Mouse (Mus musculus): ENCODE measurements around the gene Spon2.

Spon2 gene

DNA sequence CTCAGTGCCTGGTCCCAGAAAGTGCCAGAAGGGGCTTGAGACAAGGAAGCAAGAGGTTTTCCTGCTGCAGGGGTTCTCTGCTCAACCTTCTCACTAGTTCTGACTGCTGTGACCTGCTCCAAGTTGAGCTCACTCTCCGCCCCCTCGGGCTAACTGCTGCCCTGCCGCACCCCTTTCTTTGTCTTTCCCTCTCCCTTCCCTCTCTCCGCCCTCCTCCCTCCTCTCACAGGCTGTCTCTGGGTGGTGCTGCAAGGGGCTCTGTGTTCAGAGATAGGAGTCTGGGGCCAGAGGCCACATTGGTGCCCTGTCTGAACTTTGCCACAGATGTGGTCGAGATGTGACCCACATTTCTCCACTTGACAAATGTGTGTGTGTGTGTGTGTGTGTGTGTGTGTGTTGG, at the start of gene Spon2:
Gene Spon2 (minus strand): TSS at position 375 of the 400 bp plus-strand sequence.
- DNase-seq (ENCODE audit: low read depth, low spot score), result no peak

DNA sequence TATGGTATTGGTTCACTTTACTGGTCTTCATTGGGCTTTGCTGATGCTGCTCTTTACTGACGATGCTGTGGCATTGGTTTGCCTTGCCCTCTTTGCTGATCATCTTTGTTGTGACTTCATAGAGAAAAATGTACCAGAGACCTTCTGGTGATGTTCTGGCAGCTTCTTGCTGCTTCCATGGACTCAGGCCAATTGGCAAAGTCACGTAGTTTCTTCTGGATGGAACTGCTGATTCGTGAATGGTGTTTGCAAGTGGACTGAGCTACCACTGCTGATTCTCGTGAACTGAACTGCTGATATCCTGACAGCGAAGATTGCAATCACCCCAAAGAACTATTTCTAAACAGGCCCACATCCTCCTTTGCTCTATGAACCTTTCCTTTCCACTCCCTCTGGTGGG, 36.2 kb upstream of the Spon2 start:
- DNase-seq (ENCODE audit: low read depth, low spot score), result no peak

DNA sequence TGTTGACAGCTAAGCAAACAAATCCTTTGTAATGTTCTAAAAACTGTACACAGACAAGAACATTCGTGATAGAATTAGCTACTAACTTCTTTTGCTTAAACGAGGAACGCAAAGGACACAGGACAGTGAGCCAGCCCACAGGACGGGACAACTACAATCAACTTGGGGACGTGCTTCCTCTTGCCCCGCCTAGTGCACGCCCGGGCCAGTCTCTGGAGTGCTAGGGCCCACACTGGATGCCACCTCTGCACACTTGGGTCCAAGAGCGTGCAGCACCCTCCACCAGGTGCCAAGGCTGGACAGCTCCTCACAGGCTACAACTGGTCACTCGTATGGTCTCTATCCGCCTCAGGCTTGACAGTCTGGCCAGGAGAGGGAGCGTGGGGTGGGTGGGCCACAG, 29.9 kb upstream of the Spon2 start:
- DNase-seq (ENCODE audit: low read depth, low spot score), result no peak

DNA sequence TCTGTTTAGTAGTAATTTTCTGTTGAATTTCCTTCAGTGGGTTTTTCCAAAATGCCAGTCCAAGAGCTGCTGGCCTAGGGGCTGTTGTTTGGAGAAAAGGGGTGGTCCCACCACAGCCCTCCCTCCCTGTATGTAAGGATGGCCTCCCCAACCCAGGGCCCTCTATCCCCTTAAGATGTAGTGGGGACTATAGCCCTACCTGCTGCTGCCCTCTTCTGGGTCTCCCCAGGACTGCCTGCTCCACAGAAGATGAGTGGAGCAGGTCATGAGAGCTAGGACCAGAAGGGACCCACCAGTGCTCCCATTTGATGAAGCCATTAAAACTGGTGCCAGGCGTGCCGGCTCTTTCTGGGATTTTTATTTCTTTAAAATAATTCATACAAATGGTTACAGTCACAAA, 29.1 kb upstream of the Spon2 start:
- no peak for DNase-seq (ENCODE audit: low read depth, low spot score)

DNA sequence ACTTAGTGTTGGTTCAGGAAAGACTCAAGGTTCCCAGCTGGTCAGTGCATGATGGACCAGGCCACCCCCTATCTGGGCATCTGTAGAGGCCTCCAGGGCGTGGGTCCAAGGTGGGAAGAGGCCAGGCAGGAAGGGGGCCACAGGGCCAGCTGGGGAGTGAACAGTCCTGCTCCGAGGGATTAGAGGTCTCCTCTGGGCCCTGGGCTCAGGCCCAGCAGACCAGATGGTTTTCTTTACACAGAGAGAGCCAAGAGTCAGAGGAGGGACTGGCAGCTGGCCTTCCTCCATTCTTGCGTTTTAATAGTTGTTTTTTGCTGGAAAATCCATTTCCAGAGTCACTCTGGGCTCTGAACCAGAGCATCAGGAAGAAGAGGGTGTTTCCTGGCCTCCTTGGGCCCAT, 27.4 kb upstream of the Spon2 start:
- DNase-seq (ENCODE audit: low read depth, low spot score), result peak; percentile 3

DNA sequence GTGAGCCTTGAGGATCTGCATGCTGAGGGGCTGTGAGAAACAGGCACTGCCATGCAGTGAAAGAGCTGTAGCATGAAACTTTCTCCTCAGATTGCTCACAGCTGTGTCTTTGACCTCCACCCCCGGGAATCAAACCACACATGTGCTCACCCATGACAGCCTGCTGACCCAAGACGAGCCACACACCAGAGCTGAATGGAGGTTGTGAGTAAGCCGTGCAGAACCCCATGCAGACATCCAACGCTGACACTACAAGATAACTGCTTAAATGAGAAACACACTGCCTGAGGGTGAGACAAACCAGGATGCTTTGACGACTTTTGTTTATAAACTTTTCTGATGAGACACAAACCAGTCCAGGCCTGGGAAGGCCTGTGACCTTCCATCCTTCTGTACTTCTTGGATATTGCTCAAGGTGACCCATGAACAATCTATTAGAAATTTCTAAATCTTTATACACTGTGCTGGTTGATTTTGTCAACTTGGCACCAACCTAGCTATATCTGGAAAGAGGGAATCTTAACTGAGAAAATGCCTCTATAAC, 26.2 kb upstream of the Spon2 start:
- no peak for DNase-seq (ENCODE audit: low read depth, low spot score)

DNA sequence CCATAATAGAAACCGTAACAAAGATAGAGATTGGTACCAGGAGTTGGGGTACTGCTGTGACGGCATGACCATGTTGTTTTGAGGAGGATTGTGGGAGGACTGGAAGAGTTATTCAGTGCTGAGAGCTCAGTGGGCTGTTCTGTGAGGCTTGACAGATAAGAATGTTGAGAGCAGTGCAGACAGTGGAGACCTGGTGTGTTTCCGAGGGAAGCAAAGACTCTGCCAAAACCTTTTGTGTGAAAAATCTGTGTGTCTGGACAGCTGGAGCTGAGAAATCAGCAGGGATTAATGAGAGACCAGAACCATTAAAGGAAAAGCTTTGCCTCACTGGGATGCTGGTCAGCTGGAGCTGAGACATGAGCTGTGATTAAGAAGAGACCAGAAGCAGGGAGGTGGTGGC, 21.7 kb upstream of the Spon2 start:
- no peak for DNase-seq (ENCODE audit: low read depth, low spot score)

DNA sequence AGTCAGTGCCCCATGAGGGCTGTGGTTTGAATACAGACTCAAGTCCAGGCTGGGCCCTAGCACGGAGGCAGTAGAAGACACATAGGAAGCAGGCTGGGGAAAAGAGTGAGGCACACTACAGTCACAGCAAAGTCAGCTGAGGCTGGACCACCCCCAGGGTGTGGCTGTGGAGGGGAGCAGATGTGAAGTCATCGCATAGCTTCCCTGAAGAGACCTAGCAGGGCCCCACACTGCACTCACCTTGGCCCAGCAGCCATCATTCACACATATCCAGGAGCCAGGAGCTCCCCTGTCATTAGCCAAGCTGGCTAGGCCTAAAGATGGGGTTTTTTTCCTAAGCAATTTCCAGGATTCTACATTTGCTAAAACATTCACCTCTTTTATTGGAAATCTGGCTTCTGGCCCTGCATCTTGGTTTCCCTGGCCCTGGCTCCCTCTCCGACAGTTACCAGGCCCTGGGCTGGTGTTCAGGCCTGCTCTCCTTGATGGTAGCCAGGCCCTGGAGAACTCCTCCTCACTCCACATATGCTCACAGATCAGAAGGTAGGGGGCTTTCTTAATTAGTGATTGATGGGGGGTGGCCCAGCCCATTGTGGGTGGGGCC, 21.0 kb upstream of the Spon2 start:
- no peak for DNase-seq (ENCODE audit: low read depth, low spot score)

DNA sequence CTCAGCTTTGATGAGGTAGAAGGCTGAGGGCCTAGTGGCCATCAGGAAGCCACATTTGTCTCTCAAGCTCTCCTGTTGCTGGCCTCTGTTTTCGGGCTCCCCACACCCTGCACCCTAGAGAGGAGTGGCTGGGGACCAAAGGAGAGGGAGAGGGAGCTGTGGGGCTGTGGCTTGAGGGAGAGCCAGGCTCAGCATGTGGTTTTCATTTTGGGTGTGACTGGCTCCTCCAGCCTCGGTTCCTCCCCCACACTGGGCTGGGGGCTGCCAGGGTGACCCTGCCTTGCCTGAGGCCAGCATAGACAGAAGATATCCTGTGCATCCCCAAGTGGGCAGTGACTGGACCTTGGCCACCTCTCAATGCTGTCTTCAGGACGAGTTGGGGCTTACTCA, 20.0 kb upstream of the Spon2 start:
- no peak for DNase-seq (ENCODE audit: low read depth, low spot score)

DNA sequence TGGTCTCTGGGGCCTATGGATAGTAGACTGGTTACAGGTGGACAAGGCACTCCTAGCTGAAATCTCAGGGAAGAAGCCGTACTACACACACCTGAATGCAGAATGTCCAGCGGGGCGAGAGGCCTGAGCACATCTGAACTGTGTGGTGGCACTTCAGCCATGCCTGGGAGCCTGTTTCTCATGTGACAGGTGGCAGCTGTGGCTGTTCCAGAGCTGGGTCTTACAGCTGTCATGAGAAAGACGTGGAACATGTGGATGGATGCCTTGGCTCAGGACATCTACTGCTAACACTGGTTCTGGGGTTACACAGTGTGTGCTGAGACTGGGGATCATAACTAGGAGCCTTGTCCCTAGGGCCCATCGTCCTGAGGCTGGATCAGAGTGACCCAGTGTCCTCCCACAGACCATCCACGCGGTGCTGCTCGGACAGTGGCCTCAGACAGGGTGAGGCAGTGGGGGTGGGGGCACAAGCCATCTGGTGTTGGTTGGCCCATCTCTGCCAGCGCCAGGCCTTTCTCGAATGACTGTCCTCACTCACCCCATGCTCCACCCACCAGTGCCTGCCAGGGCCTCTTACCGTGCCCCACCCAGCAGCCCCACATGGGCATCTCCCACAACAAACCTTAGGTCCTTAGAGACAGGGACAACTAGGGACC, 19.5 kb upstream of the Spon2 start:
- no peak for DNase-seq (ENCODE audit: low read depth, low spot score)

DNA sequence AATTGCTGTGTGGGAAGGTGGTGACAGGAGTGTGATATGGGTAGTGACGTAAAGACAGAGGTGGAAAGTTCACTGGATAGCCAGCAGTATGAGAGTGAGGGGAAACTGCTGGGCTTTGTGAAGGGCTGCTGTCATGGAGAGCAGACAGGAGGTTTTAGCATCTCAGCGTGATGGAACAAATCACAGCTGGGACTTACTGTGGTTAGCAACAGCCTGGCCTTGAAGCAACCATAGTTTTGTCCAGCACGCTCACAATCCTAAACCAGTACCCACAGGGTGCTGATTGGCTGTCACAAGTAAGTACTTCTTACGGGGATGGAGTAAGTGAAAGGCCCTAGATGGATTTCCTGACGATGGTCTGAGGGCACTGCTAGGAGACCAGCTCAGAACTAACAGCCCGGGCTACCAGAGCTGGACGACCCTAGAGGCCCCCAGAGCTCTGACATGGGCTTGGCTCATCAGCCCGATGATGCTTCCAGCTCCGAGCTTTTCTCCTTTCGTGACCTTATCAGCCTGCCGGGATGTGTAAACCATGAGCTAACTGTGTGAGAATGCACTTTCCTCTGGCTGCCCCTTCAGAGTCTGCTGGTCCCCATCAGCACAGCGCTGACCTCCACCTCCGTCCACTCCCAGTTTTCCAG, 16.3 kb upstream of the Spon2 start:
- DNase-seq (ENCODE audit: low read depth, low spot score), result no peak

DNA sequence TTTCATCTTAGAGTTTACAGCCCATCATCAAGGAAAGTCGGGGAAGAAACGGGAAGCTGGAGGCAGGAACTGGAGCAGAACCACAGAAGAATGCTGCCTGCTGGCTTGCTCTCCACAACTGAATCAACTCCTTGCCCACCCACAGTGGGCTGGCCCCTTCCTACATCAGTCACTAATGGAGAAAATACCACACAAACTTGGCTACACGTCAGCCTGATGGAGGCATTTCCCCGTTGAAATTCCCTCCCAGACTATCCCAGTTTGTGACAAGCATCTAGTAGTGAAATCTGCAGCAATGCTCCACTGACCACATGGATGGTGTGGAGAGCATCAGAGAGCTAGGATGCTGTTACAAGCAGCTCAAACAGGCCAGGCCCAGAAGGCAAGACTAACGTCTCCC, 14.5 kb upstream of the Spon2 start:
- no peak for DNase-seq (ENCODE audit: low read depth, low spot score)

DNA sequence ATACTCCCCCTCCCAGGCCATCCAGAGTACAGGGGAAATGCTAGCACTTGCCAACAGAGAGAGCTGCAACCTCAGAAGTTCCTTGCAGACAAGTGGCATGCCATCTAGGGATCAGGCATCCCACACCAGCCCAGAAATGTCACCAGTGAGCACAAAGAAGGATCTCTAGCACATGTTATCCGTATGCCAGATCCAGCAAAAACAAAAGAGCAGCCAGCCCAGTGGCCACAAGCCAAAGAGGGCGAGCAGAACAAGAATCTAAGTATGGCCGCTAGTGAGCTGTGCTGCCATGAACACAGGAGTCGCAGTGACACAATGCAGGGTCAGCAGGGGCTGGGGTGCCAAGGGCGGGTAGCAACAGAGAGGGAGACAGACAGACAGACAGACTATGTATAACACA, 12.0 kb upstream of the Spon2 start:
- DNase-seq (ENCODE audit: low read depth, low spot score), result no peak

DNA sequence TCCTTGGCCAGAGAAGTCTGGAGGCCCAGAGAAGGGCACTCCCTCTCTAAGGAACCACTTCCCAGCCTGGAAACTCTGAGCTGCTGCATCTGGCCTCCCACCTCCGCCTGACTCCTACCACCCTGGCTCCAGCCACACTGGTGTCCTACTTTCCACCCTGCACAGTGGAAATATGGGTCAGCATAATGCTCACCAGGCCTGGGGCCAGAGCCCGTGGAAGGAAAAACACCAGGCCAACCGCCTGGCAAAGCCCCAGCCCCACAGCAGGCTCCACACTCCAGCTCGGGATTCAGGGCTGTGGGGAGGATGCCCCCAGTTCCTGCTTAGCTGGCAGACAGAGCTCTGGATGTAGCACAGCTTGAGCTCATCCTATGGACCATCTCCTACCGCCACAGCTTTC, 10.2 kb upstream of the Spon2 start:
- DNase-seq (ENCODE audit: low read depth, low spot score), result no peak

DNA sequence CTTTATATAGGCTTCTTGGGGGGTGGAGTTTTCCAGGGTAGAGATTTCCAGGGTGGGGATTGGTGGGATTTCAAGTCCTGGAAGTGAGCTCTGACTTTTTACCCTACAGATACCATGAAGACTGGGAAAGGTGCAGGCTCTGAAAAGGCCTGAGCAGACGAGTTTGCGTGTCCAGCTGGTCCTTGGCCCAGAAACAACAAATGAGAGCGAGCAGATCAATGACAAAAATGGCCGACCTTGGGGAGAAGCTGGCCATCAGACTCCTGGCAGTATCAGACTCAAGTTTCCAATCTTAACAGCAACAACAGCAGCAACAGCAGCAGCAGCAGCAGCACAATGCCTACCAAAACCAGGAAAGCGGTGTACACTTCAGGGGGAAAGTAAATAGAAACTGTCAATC, 7.4 kb upstream of the Spon2 start:
- DNase-seq (ENCODE audit: low read depth, low spot score), result no peak

DNA sequence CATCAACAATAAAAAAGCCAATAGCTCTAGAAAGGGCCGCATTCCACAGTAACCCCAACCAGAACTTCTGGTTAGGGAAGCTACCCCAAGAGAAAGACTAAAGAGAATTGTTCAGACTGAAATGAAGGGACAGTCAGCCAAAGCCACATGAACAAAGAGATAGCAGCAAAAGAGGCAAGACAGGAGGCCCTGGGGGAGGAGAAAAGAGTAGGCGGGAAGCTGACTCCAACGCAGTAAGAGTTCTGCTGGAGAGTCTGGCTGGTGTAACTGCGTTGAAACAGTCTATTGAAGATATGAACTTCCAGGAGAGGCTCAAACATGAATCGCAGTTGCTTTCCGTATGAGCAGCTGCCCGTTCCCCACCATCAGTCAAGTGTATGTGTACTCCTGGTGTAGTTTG, 6.2 kb upstream of the Spon2 start:
- DNase-seq (ENCODE audit: low read depth, low spot score), result no peak

DNA sequence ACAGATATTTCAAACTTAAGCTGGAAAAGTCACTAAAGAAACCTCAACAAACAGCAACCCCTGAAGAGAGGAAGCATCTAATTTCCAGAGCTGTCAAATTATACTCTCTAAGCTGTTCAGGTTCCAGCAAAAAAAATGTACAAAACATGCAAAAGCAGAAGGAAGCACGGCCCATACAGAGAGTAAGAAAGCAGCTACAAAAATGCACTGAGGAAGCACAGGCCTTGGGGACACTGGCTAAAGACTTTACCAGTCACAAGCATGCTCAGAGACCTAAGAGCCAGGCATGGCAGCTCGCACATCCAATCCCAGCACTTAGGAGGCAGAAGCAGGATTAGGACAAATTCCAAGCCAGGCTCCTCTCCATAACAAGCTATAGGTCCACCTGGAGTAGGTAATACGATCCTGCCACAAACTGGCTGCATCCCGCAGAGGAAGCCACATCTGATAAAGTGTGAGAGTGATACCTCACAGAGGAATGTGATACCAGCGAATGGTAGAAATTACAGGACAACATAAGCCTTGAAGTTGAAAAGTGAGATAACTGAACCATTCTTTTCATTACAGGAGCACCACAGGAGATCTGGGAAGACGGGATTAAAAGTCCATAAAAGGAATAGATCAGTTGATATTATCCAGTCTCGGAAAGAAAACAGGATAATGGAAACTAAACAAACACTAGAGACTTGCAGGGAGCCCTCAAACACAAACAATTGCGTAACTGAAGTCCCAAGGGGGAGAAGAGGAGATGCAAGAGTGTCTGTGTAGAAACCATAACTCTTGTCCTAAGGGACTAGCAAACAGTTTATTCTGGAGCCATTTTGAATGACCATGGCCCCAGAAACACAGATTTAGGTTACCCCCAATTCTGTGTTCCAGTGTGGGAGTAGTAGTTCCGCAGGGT, 4.8 kb upstream of the Spon2 start:
- DNase-seq (ENCODE audit: low read depth, low spot score), result no peak

DNA sequence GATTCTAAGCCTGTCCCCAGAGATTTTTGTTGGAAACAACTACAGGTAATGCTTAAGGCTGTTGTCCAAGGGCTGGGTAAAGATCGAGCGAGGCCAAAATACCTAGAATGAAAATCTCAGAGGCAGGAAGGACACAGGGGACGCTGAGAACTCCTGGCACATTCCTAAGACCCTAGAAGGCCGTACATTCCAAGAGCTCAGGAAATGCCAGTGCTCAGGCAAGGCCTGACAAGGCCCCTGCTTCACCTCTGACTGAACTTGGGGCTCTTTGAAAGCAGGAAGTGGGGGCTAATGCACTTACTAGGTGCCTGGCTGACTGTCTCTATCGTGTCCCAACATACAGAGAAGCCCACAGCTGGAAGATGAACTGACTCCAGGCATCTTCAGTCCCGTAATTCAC, 4.1 kb upstream of the Spon2 start:
- no peak for DNase-seq (ENCODE audit: low read depth, low spot score)

DNA sequence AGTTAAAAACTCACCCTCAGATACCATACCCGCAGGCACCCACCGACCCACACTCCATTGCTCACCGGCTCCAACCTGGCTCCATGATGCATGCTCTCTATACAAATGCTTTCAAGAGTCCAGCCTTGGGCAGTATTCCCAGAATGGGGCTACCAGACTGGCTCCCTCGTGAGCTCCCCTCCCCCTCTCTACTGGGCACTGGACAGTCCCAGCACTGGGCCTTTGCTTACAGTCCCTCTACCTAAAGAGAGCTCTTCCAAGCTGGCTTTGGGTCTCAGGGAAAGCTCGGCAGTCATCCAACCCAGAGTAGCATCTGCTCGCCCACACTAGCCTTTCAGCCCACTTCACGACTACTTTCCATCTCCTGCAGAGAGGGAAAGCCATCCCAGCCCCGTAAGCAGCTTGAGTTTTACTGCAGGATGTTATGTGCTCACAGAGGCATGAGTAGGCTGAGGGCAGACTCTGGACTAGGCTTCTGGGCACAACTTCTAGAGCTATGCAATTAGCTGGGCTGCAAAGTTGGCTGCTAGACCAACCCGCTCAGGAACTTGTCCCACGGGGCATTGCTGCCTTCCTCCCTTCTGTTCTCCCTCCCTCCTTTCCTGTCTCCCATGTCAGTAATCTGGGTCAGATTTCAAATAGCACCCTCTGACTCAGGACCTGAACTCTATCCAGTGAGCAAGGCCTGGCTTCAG, 2.2 kb upstream of the Spon2 start:
- DNase-seq (ENCODE audit: low read depth, low spot score), result no peak

DNA sequence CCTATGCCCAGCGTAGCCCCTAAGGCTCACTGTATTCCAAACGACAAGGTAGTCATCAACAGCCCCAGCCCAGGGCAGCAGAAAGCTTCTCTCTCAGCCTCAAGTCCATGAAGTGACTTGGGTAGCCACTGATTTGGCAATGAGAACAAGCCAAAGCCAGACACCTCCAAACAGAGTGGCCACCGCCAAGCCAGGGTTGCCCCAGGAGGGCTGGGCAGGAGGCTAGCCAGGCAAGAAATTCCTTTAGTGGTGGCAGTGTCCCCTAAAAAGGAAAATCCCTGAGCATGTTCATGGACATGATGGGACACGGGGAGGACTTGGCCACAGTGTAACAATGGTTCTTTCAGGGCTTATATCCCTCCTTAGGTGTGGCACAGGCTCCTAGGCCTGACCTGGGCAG, 1.6 kb upstream of the Spon2 start:
- DNase-seq (ENCODE audit: low read depth, low spot score), result no peak

DNA sequence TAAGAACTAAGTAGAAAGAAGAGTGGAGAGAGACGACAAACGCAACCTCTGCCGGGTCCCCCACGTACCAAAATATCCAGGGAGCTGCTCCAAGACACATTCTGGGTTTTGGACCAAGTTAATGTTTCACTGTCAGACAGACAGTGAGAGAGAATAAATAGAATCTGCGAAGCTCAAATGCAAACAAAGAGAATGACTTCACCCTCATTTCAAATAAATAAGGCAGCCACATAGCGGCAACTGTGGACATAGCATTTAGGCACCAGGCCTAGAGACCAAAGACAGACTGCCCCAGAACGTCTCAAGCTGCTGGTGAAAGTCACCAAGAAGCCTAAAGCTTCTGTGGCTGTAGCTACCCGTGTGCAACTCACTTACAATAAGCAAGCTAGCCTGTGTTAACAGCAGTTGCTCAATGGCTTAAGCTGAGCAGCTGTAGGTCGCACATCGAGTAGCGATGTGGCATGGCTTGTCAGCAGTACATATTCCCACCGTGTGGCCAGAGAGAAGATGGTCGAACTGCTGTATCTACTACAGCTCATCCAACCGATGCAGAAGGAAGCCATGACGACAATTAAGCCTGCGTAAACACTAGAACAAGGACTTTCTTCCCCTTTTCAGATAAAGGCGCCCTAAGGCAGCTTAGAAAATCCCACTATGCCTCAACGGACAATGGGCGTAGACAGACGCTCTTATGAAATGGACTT, 643 bp upstream of the Spon2 start:
- DNase-seq (ENCODE audit: low read depth, low spot score), result no peak
